Mouse (Mus musculus) inflammation-experienced regulatory T-cells (primary cell): Measurements from ENCODE around the gene Ebp. TPM values are rescaled to one million over a fixed set of nuclear protein-coding genes. Genes with fewer than 3 reads are reported as not detected.

Experiments
- polyA plus RNA-seq, 2 experiments: library from polyadenylated mRNA; unstranded; fragments of 100-300 nt; shearing (Covaris generic); gene quantifications; one replicate each; pipeline ENCODE4 v1.2.1; 2017

The Ebp gene
- polyA plus RNA-seq: 100 to 1,000 TPM; 141 to 144 TPM

GRCm38 (mm10) chrX:8193419-8193723, at the start of gene Ebp:
Gene Ebp (minus strand): TSS chrX:8193512.

DNA sequence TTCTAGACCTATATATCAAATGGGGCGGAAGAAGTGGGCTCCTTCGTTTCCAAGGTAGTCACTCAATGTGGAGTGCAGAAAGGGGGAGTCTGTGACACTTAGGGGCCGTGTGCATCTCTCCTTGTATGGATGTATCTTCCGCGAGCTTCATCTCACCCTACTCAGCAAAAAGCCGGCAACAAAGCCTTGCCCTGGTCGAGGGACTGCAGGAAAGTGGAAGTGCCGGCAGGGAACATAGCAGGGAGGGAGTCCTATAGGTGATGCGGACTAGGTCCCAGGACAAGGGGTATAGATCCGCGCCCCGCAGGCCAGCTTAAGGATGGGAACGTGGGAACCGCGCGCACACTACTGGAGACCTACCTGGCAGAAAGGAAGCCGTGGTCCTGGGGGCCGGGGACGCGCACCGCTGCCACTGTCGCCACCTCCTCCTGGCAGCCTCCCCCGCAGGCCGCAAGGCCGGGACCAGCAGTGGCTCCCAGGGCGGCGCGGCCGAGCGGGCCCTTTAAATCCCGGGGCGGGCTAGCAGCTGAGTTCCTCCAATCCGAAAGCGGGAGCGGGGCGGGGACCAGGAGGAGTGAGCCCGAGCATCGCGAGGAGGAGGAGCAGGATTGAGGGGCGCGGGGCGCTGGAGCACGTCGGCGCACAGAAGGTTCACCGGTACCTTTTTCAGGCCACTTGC, 12.8 kb upstream of the Ebp start, which contains the start of gene Porcn:
Porcn (minus strand) TSS at position 511 of the 679 bp plus-strand sequence.

DNA sequence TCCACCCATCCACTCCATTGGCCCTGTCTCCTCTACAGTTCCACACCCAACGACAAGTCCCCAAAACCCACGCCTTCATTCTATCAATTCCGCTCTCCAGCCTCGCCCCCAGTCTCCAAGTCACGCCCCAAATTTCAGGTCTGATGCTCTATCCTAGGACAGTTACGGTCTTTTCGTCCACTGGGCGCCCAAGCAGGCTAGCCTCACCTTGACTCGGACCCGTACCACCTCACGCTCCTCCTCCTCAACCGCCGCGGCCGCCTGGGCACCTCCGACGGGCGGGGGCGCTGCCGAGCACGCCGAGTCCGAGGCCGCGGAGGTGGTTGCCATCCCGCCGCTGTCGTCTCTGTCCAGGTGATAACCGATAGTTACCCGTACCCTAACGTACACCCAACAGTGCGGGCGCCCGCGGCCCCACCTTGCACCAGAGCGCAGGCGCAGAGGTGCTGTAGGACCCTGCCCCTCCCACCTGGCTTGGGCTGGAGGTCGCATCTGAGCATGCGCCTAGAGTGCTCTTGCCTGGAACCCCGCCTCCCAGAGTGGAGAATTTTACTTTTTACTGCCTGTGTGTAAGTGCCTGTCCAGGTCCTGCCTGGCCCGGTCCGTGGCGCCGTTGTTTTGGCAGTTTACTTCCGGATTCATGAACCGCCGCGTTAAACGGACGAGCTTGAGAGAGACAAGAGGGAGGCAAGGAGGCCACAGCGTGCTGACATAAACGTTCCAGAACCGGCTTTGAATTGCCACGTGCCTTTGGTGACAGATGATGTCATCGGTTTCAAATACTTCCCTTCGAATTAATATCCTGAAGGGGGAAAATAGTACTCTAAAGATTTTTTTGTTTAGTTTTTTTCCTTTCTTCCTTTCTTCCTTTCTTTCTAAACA, 17.6 kb downstream of the Ebp start, which contains the start of gene Tbc1d25:
Tbc1d25 (minus strand) TSS at position 678 of the 882 bp plus-strand sequence.

DNA sequence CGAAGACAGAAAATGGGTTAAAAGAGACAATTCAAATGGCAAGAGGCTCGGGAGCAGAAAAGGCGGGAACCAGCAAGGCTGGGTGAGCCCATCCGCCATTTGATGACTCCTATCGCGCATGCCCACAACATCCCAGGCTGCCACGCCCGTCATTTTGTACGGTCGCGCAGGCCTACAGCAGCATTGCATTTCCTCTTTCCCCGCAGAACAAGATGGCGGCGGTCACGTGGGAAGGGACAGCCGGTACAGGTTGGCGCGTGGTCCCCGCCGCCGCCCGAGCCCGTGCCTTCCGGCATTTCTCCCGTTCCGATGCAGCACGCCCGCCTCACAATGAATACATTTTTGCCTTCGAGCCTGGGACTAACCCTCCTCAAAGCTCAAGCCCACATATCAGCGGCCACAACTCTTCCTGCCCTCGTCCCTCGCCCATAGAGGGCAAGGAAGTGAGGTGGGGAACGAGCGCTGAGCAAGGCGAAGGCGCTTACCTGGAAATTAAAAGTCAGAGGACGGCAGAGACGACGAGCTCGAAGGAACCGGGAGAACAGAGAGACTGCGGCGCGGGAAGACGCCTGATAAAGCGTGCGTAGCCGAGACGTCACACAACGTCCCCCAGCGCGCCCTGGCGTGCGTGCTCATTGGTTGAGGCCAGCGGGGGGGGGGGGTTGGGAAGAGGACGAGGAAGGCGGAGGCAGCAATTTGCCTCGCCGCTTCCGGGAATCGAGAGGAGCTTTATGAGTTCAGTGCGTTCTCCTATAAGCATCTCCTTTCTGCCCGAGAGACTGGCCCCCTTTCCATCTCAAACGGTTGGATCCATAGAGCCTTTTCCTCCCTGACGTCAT, 47.9 kb downstream of the Ebp start, which contains the start of gene Rbm3:
Rbm3 (minus strand) TSS at position 728 of the 839 bp plus-strand sequence.

Other genes with a start within 250 kb of the Ebp start
- gene Hdac6, start 245.6 kb downstream of the Ebp start, polyA plus RNA-seq: 10 to 100 TPM; 13.0 to 14.0 TPM
- gene Gata1, start 215.4 kb downstream of the Ebp start, polyA plus RNA-seq: 10 to 100 TPM; 25.9 to 28.4 TPM
- not detected for gene Glod5, start 175.0 kb downstream of the Ebp start, polyA plus RNA-seq
- 10 to 100 TPM; 22.7 to 32.2 TPM for gene Suv39h1, start 118.8 kb downstream of the Ebp start, polyA plus RNA-seq
- 10 to 100 TPM; 80.0 to 87.7 TPM for gene Was, start 103.0 kb downstream of the Ebp start, polyA plus RNA-seq
- 10 to 100 TPM; 24.4 to 32.3 TPM for gene Wdr13, start 60.6 kb downstream of the Ebp start, polyA plus RNA-seq
- gene Rbm3, start 47.6 kb downstream of the Ebp start, polyA plus RNA-seq: 100 to 1,000 TPM; 502 to 511 TPM
- 10 to 100 TPM; 14.2 to 21.1 TPM for gene Tbc1d25, start 17.3 kb downstream of the Ebp start, polyA plus RNA-seq
- under 1 TPM in 1 of 2 experiments, not detected in 1; 0.21 TPM for gene Porcn, start 13.0 kb upstream of the Ebp start, polyA plus RNA-seq
- gene Ftsj1, start 58.9 kb upstream of the Ebp start, polyA plus RNA-seq: 10 to 100 TPM; 19.6 to 26.7 TPM
- under 1 TPM in 1 of 2 experiments, not detected in 1; 0.59 TPM for gene Slc38a5, start 77.6 kb upstream of the Ebp start, polyA plus RNA-seq
- not detected for gene Ssxb10, start 133.9 kb upstream of the Ebp start, polyA plus RNA-seq
- not detected for gene Ssxb9, start 173.5 kb upstream of the Ebp start, polyA plus RNA-seq
- gene Ssxb1, start 219.8 kb upstream of the Ebp start, polyA plus RNA-seq: not detected